Mouse (Mus musculus) heart, embryonic 11.5 days (tissue): Measurements from ENCODE around the gene Mapkapk2. TPM values are rescaled to one million over a fixed set of nuclear protein-coding genes. Genes with fewer than 3 reads are reported as not detected.

Experiments used
- ATAC-seq: fragments of 200-750 bp; cut with Nextera tagmentation; replicated peaks from 2 replicates; pipeline ENCODE4 v1.8.0; 2017; ENCODE audit warnings: moderate library complexity; ENCODE audit not compliant: insufficient number of reproducible peaks, low FRiP score, low TSS enrichment
- H3K27ac ChIP-seq: fragments of 300-500 bp; sonication (generic); 2 replicates; pipeline ENCODE4 v1.5.1; 2014; ENCODE audit warnings: mild to moderate bottlenecking, low read depth, low read length
- H3K27me3 ChIP-seq: fragments of 300-500 bp; sonication (generic); 2 replicates; pipeline ENCODE4 v1.6.1; 2014; ENCODE audit warnings: mild to moderate bottlenecking, low read length, mixed read lengths; ENCODE audit not compliant: control insufficient read depth, insufficient read depth
- H3K36me3 ChIP-seq: fragments of 300-500 bp; sonication (generic); 2 replicates; pipeline ENCODE4 v1.6.1; 2014; ENCODE audit warnings: mild to moderate bottlenecking, low read length, moderate library complexity, mixed read lengths; ENCODE audit not compliant: control insufficient read depth, insufficient read depth
- H3K4me1 ChIP-seq: fragments of 300-500 bp; sonication (generic); 2 replicates; pipeline ENCODE4 v1.6.1; 2014; ENCODE audit warnings: low read length; ENCODE audit not compliant: control insufficient read depth, insufficient read depth
- H3K4me2 ChIP-seq: fragments of 300-500 bp; sonication (generic); 2 replicates; pipeline ENCODE4 v1.6.1; 2014; ENCODE audit warnings: mild to moderate bottlenecking, moderate library complexity
- H3K4me3 ChIP-seq: fragments of 300-500 bp; sonication (generic); 2 replicates; pipeline ENCODE4 v1.5.1; 2014; ENCODE audit warnings: low read depth, low read length
- H3K9ac ChIP-seq: fragments of 300-500 bp; sonication (generic); 2 replicates; pipeline ENCODE4 v1.6.1; 2014; ENCODE audit warnings: mild to moderate bottlenecking, low read depth, low read length, moderate library complexity
- H3K9me3 ChIP-seq: fragments of 300-500 bp; sonication (generic); replicated peaks from 2 replicates; pipeline ENCODE4 v1.6.1; 2016; ENCODE audit warnings: low read length; ENCODE audit not compliant: control insufficient read depth
- WGBS: fragments of 180-500 bp; shearing (Covaris S2); extraction: QIAGEN DNeasy Blood & Tissue Kit; methylation state at CpG from one replicate; pipeline ENCODE4 v1.1.7; 2014; ENCODE audit not compliant: insufficient replicate concordance; 5-methylcytosine and 5-hydroxymethylcytosine counted together
- polyA plus RNA-seq: library from polyadenylated mRNA; unstranded; fragments of >200 nt; fragmentation: Nextera tagmentation; extraction: Ambion mirVana; gene quantifications from 2 replicates; pipeline ENCODE4 v1.2.1, GENCODE M21; 2014

The Mapkapk2 gene
- polyA plus RNA-seq, 1 experiment from 2014 or later, result 57.6 TPM

- Histone ChIP-seq H3K36me3 (peaks cover 22% of the 10 kb centered on the region), H3K4me2 (no peak overlapping the region), H3K9me3 (no peaks in the 10 kb centered on the region), H3K27ac (no peak overlapping the region), H3K9ac (no peak overlapping the region), H3K4me3 (no peak overlapping the region), H3K27me3 (no peaks in the 10 kb centered on the region), H3K4me1 (peaks cover 25% of the 10 kb centered on the region)
- WGBS, result 88% methylated on average over 4 of the region's 4 CpGs
- no peak for ATAC-seq
These were observed 43.4 kb downstream of the Mapkapk2 start for GRCm38 (mm10) chr1:131054251-131054650.

DNA sequence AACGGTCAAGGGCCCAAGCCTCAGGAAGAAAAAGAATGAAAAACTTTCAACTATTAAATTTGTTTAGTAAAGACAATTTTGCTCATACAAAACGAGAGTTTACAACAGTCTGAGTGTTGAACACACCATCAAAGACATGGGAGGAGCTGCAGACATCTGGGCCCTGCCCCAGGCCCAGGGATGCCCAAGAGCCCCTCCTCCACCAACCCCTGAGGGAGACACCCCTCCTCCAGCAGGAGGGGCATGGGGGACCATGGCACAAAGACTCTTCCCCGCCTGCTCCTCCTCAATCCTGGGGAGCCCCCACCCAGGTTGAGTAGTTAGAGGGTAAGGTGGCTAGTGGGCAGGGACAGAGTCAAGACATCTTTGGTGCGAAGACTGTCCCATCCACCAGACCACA lies 44.0 kb downstream of the Mapkapk2 start:
- WGBS, result 61% methylated on average over 4 of the region's 4 CpGs
- Histone ChIP-seq H3K9ac (no peak overlapping the region), H3K4me2 (no peak overlapping the region), H3K27me3 (no peaks in the 10 kb centered on the region), H3K9me3 (no peaks in the 10 kb centered on the region), H3K27ac (no peak overlapping the region), H3K4me1 (peaks cover 19% of the 10 kb centered on the region), H3K36me3 (peaks cover 22% of the 10 kb centered on the region), H3K4me3 (no peak overlapping the region)
- no peak for ATAC-seq

DNA sequence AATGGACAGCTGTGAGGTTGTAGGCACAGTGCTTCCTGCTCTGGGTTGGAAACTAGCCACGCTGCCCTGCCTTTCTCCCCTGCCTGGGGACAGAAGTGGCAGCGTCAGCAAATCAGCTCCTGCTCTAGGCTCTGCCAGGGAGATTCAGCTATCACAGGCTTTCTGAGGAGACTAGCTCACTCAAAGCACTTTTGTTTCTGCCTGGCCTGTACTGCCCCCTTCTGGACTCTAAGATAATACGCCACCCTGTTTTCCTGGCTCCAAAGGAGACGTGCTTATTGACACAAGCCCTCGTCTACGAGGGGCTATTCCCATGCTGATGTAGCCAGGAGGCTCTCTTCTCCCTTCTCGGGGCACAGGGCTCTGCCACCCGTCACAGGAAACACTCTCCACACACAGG lies 44.4 kb downstream of the Mapkapk2 start:
- H3K4me3 ChIP-seq, result no peak overlapping the region
- peak; percentile 4; the same call in 1 of the 2 replicates for ATAC-seq
- WGBS, result 5% methylated on average over 8 of the region's 8 CpGs
- no peak overlapping the region for H3K9ac ChIP-seq
- no peaks in the 10 kb centered on the region for H3K27me3 ChIP-seq
- H3K4me1 ChIP-seq, result peaks cover 15% of the 10 kb centered on the region
- H3K9me3 ChIP-seq, result no peaks in the 10 kb centered on the region
- H3K36me3 ChIP-seq, result peaks cover 22% of the 10 kb centered on the region
- H3K27ac ChIP-seq, result no peak overlapping the region
- H3K4me2 ChIP-seq, result no peak overlapping the region

GRCm38 (mm10) chr1:131051073-131051472 lies 46.6 kb downstream of the Mapkapk2 start:
- Histone ChIP-seq H3K9me3 (no peaks in the 10 kb centered on the region), H3K27me3 (no peaks in the 10 kb centered on the region), H3K36me3 (peaks cover 13% of the 10 kb centered on the region; the same call in 1 of the 2 replicates), H3K27ac (no peak overlapping the region), H3K4me2 (no peak overlapping the region), H3K9ac (no peak overlapping the region), H3K4me3 (no peak overlapping the region), H3K4me1 (peaks cover 16% of the 10 kb centered on the region)
- 39% methylated on average over 7 of the region's 7 CpGs for WGBS
- no peak for ATAC-seq

DNA sequence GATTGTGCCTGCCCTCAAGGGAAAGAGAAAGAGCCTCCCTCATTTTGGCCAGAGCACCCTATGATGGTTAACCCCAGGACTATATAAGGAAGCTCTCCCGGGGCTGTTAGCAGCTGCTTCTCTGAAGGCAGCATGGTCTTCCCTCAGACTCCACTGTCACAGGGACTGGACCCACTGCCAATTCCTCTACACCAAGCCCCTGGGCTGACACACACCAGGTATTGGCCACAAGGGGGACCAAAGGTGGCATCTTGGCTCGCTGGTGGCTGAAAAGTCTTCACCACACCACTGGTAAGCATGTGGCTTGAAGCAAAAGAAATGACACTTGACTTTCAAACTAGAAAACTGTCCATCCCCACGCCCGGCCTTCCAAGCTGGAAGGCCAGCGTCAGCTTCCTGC lies 47.0 kb downstream of the Mapkapk2 start:
- H3K4me2 ChIP-seq, result no peak overlapping the region
- peaks cover 20% of the 10 kb centered on the region for H3K4me1 ChIP-seq
- H3K27ac ChIP-seq, result no peak overlapping the region
- H3K9me3 ChIP-seq, result no peaks in the 10 kb centered on the region
- ATAC-seq, result no peak
- no peaks in the 10 kb centered on the region for H3K27me3 ChIP-seq
- no peak overlapping the region for H3K9ac ChIP-seq
- no peak overlapping the region for H3K4me3 ChIP-seq
- peaks cover 11% of the 10 kb centered on the region; the same call in 1 of the 2 replicates for H3K36me3 ChIP-seq
- 79% methylated on average over 5 of the region's 5 CpGs for WGBS

- no peak overlapping the region for H3K4me2 ChIP-seq
- WGBS, result 85% methylated on average over 5 of the region's 5 CpGs
- H3K9ac ChIP-seq, result no peak overlapping the region
- no peak overlapping the region for H3K4me3 ChIP-seq
- H3K9me3 ChIP-seq, result no peaks in the 10 kb centered on the region
- H3K27ac ChIP-seq, result no peak overlapping the region
- ATAC-seq, result no peak
- no peaks in the 10 kb centered on the region for H3K27me3 ChIP-seq
- peaks cover 20% of the 10 kb centered on the region for H3K4me1 ChIP-seq
- peaks cover 5% of the 10 kb centered on the region; the same call in 1 of the 2 replicates for H3K36me3 ChIP-seq
These were observed 47.6 kb downstream of the Mapkapk2 start for GRCm38 (mm10) chr1:131050011-131050410.

DNA sequence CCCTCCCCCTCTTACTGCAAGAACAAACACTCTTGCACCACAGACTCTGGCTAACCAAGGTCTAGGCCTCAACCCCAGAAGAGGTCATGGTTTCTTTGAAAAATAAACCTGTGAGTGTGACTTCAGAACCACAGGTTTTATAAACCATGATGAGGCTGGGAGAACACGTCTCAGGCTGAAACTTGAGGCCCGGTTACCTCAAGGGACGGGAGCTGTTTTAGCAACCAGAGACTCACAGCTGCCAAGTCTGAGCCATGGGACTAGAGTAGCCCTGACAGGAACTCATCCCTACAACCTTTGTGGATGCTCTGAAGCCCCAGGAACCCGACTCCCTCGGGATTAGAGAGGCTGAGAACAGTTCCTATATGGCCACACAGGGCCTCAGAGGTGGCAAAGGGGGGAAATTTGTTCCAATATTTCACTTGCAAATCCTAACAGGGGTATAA lies 48.2 kb downstream of the Mapkapk2 start:
- H3K9me3 ChIP-seq, result no peaks in the 10 kb centered on the region
- WGBS, result 74% methylated on average over 5 of the region's 5 CpGs
- ATAC-seq, result no peak

DNA sequence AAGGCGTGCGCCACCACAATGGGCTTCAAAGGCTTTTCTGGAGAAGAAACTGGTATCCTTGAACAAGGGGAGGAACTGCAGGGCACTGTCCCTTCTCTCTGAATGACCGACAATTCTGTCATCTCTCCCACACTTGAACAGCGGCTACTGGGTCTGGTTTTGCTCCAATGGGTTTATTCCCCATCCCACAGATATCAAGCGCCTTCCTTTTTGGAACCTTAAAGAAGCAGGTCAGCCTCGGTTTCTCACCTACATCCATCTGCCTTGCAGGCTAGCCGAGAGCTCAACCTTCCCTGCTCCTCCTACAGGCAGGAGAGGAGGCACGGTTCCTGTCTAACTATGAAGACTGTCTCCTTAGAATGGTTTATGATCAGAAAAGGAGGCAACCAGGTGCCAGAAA lies 48.7 kb downstream of the Mapkapk2 start:
- no peak for ATAC-seq
- Histone ChIP-seq H3K27ac (no peak overlapping the region), H3K36me3 (no peaks in the 10 kb centered on the region; the same call in 1 of the 2 replicates), H3K9ac (no peak overlapping the region), H3K4me2 (no peak overlapping the region), H3K27me3 (no peaks in the 10 kb centered on the region), H3K4me1 (peaks cover 20% of the 10 kb centered on the region), H3K9me3 (no peaks in the 10 kb centered on the region), H3K4me3 (no peak overlapping the region)
- WGBS, result 85% methylated on average over 8 of the region's 8 CpGs

More for the DNA sequence above, 48.2 kb downstream of the Mapkapk2 start:
- peaks cover 20% of the 10 kb centered on the region for H3K4me1 ChIP-seq
- H3K9ac ChIP-seq, result no peak overlapping the region
- no peak overlapping the region for H3K27ac ChIP-seq
- H3K4me3 ChIP-seq, result no peak overlapping the region
- peaks cover 4% of the 10 kb centered on the region; the same call in 1 of the 2 replicates for H3K36me3 ChIP-seq
- H3K4me2 ChIP-seq, result no peak overlapping the region
- no peaks in the 10 kb centered on the region for H3K27me3 ChIP-seq

- no peak for ATAC-seq
- Histone ChIP-seq H3K4me2 (no peak overlapping the region), H3K4me1 (peaks cover 15% of the 10 kb centered on the region), H3K9ac (no peak overlapping the region), H3K27me3 (no peaks in the 10 kb centered on the region), H3K27ac (no peak overlapping the region), H3K36me3 (no peaks in the 10 kb centered on the region), H3K9me3 (no peaks in the 10 kb centered on the region), H3K4me3 (no peak overlapping the region)
- 84% methylated on average over 6 of the region's 6 CpGs for WGBS
These were observed 49.3 kb downstream of the Mapkapk2 start for GRCm38 (mm10) chr1:131048121-131048863.
